Mouse (Mus musculus) hindbrain, embryonic 11.5 days (tissue): ENCODE measurements around the gene Srcin1. TPM values are rescaled to one million over a fixed set of nuclear protein-coding genes. Genes with fewer than 3 reads are reported as not detected.

Experiments
- ATAC-seq: fragments of 200-750 bp; cut with Nextera tagmentation; 2 replicates; pipeline ENCODE4 v1.8.0; 2017; ENCODE audit warnings: mild to moderate bottlenecking, moderate TSS enrichment, moderate library complexity; ENCODE audit not compliant: low FRiP score
- DNase-seq: peaks from one replicate; pipeline ENCODE4 v3.0.0-alpha.2; 2015; ENCODE audit warnings: low spot score
- H3K27ac ChIP-seq: fragments of 300-500 bp; sonication (generic); 2 replicates; pipeline ENCODE4 v1.5.1; 2014; ENCODE audit warnings: mild to moderate bottlenecking, low read depth, low read length
- H3K27me3 ChIP-seq: fragments of 300-500 bp; sonication (generic); 2 replicates; pipeline ENCODE4 v1.6.1; 2014; ENCODE audit warnings: mild to moderate bottlenecking, low read length, moderate library complexity, mixed read lengths; ENCODE audit not compliant: control insufficient read depth, insufficient read depth
- H3K36me3 ChIP-seq: fragments of 300-500 bp; sonication (generic); 2 replicates; pipeline ENCODE4 v1.6.1; 2014; ENCODE audit warnings: mild to moderate bottlenecking, low read length, moderate library complexity, mixed read lengths; ENCODE audit not compliant: control insufficient read depth, insufficient read depth
- H3K4me1 ChIP-seq: fragments of 300-500 bp; sonication (generic); replicated peaks from 2 replicates; pipeline ENCODE4 v1.6.1; 2014; ENCODE audit warnings: low read length, mixed read lengths; ENCODE audit not compliant: control insufficient read depth, insufficient read depth
- H3K4me2 ChIP-seq: fragments of 300-500 bp; sonication (generic); replicated peaks from 2 replicates; pipeline ENCODE4 v1.6.1; 2014; ENCODE audit warnings: mild to moderate bottlenecking, low read depth, low read length
- H3K4me3 ChIP-seq: fragments of 300-500 bp; sonication (generic); 2 replicates; pipeline ENCODE4 v1.5.1; 2014; ENCODE audit warnings: low read depth, low read length
- H3K9ac ChIP-seq: fragments of 300-500 bp; sonication (generic); 2 replicates; pipeline ENCODE4 v1.6.1; 2014; ENCODE audit warnings: low read depth, low read length
- H3K9me3 ChIP-seq: fragments of 300-500 bp; sonication (generic); 2 replicates; pipeline ENCODE4 v1.6.1; 2016; ENCODE audit warnings: low read length; ENCODE audit not compliant: control insufficient read depth
- WGBS: fragments of 180-500 bp; shearing (Covaris S2); extraction: QIAGEN DNeasy Blood & Tissue Kit; methylation state at CpG from one replicate; pipeline ENCODE4 v1.1.7; 2014; 5-methylcytosine and 5-hydroxymethylcytosine counted together
- polyA plus RNA-seq: library from polyadenylated mRNA; unstranded; fragments of >200 nt; fragmentation: Nextera tagmentation; extraction: Ambion mirVana; gene quantifications from 2 replicates; pipeline ENCODE4 v1.2.1, GENCODE M21; 2014

Srcin1 gene
- polyA plus RNA-seq, 1 experiment from 2014 or later = 2.2 TPM

GRCm38 (mm10) chr11:97543181-97543733, 32.7 kb downstream of the Srcin1 start:
- Histone ChIP-seq H3K9me3 (no peaks in the 10 kb centered on the region), H3K9ac (no peak overlapping the region), H3K4me1 (peaks cover 13% of the 10 kb centered on the region), H3K27me3 (peaks cover 27% of the 10 kb centered on the region), H3K4me3 (no peak overlapping the region), H3K36me3 (no peaks in the 10 kb centered on the region), H3K4me2 (no peak overlapping the region), H3K27ac (no peak overlapping the region)
- 51% methylated on average over 12 of the region's 12 CpGs for WGBS
- ATAC-seq = no peak
- DNase-seq = no peak

GRCm38 (mm10) chr11:97542171-97543150, 33.5 kb downstream of the Srcin1 start:
- H3K4me3 ChIP-seq = no peak overlapping the region
- peaks cover 26% of the 10 kb centered on the region for H3K27me3 ChIP-seq
- ATAC-seq = no peak
- no peak overlapping the region for H3K4me2 ChIP-seq
- no peak for DNase-seq
- H3K9ac ChIP-seq = no peak overlapping the region
- WGBS = 71% methylated on average over 22 of the region's 22 CpGs
- H3K27ac ChIP-seq = no peak overlapping the region
- peaks cover 13% of the 10 kb centered on the region for H3K4me1 ChIP-seq
- no peaks in the 10 kb centered on the region for H3K36me3 ChIP-seq
- H3K9me3 ChIP-seq = no peaks in the 10 kb centered on the region

- H3K9me3 ChIP-seq = no peaks in the 10 kb centered on the region
- H3K4me2 ChIP-seq = no peak overlapping the region
- peaks cover 6% of the 10 kb centered on the region for H3K4me1 ChIP-seq
- ATAC-seq = no peak
- no peak for DNase-seq
- H3K27ac ChIP-seq = no peak overlapping the region
- H3K9ac ChIP-seq = no peak overlapping the region
- H3K4me3 ChIP-seq = no peak overlapping the region
- WGBS = 67% methylated on average over 3 of the region's 3 CpGs
- peaks cover 36% of the 10 kb centered on the region for H3K27me3 ChIP-seq
- no peaks in the 10 kb centered on the region for H3K36me3 ChIP-seq
Observed at GRCm38 (mm10) chr11:97540604-97541003, 35.4 kb downstream of the Srcin1 start.

- H3K9me3 ChIP-seq = no peaks in the 10 kb centered on the region
- no peak overlapping the region for H3K4me3 ChIP-seq
- no peak overlapping the region for H3K4me2 ChIP-seq
- DNase-seq (no peak), ATAC-seq (no peak)
- H3K27me3 ChIP-seq = peaks cover 41% of the 10 kb centered on the region
- no peak overlapping the region for H3K27ac ChIP-seq
- H3K36me3 ChIP-seq = no peaks in the 10 kb centered on the region
- peaks cover 7% of the 10 kb centered on the region for H3K4me1 ChIP-seq
- no peak overlapping the region for H3K9ac ChIP-seq
- WGBS = 76% methylated on average over 3 of the region's 3 CpGs
Observed at GRCm38 (mm10) chr11:97540136-97540535, 35.9 kb downstream of the Srcin1 start.

- Histone ChIP-seq H3K36me3 (no peaks in the 10 kb centered on the region), H3K9me3 (no peaks in the 10 kb centered on the region), H3K4me1 (peaks cover 12% of the 10 kb centered on the region), H3K4me3 (no peak overlapping the region), H3K9ac (no peak overlapping the region), H3K27ac (no peak overlapping the region), H3K4me2 (no peak overlapping the region), H3K27me3 (peaks cover 42% of the 10 kb centered on the region)
- 40% methylated on average over 5 of the region's 5 CpGs for WGBS
- no peak for ATAC-seq
- DNase-seq = no peak
Observed at GRCm38 (mm10) chr11:97539622-97540021, 36.4 kb downstream of the Srcin1 start.

GRCm38 (mm10) chr11:97537580-97538089, 38.4 kb downstream of the Srcin1 start:
- DNase-seq = no peak
- Histone ChIP-seq H3K27me3 (peaks cover 59% of the 10 kb centered on the region), H3K4me2 (peak overlapping the region; percentile 38; the same call in 1 of the 2 replicates), H3K4me3 (peak overlapping the region; percentile 22), H3K27ac (no peak overlapping the region), H3K4me1 (peaks cover 20% of the 10 kb centered on the region), H3K36me3 (no peaks in the 10 kb centered on the region), H3K9ac (no peak overlapping the region), H3K9me3 (no peaks in the 10 kb centered on the region)
- 22% methylated on average over 12 of the region's 12 CpGs for WGBS
- no peak for ATAC-seq

- ATAC-seq (no peak; the same call in 1 of the 2 replicates), DNase-seq (peak; percentile 59)
- Histone ChIP-seq H3K27ac (no peak overlapping the region), H3K4me2 (peak overlapping the region; percentile 38), H3K9ac (no peak overlapping the region), H3K9me3 (no peaks in the 10 kb centered on the region), H3K36me3 (no peaks in the 10 kb centered on the region), H3K4me1 (peaks cover 24% of the 10 kb centered on the region), H3K4me3 (peak overlapping the region; percentile 22), H3K27me3 (peaks cover 66% of the 10 kb centered on the region)
- WGBS = under 1% methylated on average over 29 of the region's 36 CpGs
Observed at GRCm38 (mm10) chr11:97536835-97537579, 39.0 kb downstream of the Srcin1 start.

- H3K9me3 ChIP-seq = no peaks in the 10 kb centered on the region
- DNase-seq (peak; percentile 25), ATAC-seq (no peak)
- no peaks in the 10 kb centered on the region for H3K36me3 ChIP-seq
- H3K4me2 ChIP-seq = peak overlapping the region; percentile 38; the same call in 1 of the 2 replicates
- no peak overlapping the region for H3K27ac ChIP-seq
- peaks cover 67% of the 10 kb centered on the region for H3K27me3 ChIP-seq
- H3K9ac ChIP-seq = no peak overlapping the region
- H3K4me3 ChIP-seq = peak overlapping the region; percentile 22; the same call in 1 of the 2 replicates
- 10% methylated on average over 35 of the region's 35 CpGs for WGBS
- peaks cover 24% of the 10 kb centered on the region for H3K4me1 ChIP-seq
Observed at GRCm38 (mm10) chr11:97536083-97536747, 39.8 kb downstream of the Srcin1 start.
